8 mouse cellular contexts compared by ENCODE assay signal in genomic region chr14:55788256-55789050, GRCm38 (mm10). TPM values are rescaled to one million over a fixed set of nuclear protein-coding genes. Genes with fewer than 3 reads are reported as not detected.
DNase-seq lines count a peak whose midpoint lies in the region; ATAC-seq and TF ChIP-seq lines count a peak whose summit lies in the region.

Gene Ripk3, minus strand, starts transcription at chr14:55788865.

- H3K27me3 ChIP-seq in forebrain, embryonic 12.5 days = peaks cover 73% of the 10 kb centered on the region
- peaks cover 76% of the 10 kb centered on the region for H3K27me3 ChIP-seq in hindbrain, embryonic 14.5 days (ENCODE audit: control insufficient read depth, insufficient read depth, low read length)
- peaks cover 48% of the 10 kb centered on the region for H3K27me3 ChIP-seq in liver, embryonic 12.5 days (replicated peaks)
- H3K27me3 ChIP-seq in midbrain, postnatal 0 days (ENCODE audit: insufficient read depth, low read length) = peaks cover 56% of the 10 kb centered on the region

- DNase-seq in 3T3-L1 (ENCODE audit: low read depth, low spot score) (peak; percentile 35), ES-CJ7 (ENCODE audit: low read depth, low spot score) (peak; percentile 78)
- DNase-seq in hindbrain, embryonic 14.5 days (ENCODE audit: low spot score) = no peak
- no peak for DNase-seq in midbrain, postnatal 0 days (ENCODE audit: low spot score)
- peak; percentile 76 to 77 for DNase-seq in thymus, postnatal 36 days
- no peak for DNase-seq in right cerebral cortex, postnatal 4 days

- TF ChIP-seq CTCF in midbrain, postnatal 0 days (IDR thresholded peaks at IDR 0.05) = no peak

- H3K9me3 ChIP-seq in forebrain, embryonic 12.5 days = no peaks in the 10 kb centered on the region
- no peaks in the 10 kb centered on the region for H3K9me3 ChIP-seq in hindbrain, embryonic 14.5 days (ENCODE audit: control insufficient read depth, low read length)
- no peaks in the 10 kb centered on the region for H3K9me3 ChIP-seq in liver, embryonic 12.5 days (replicated peaks)
- no peaks in the 10 kb centered on the region for H3K9me3 ChIP-seq in midbrain, postnatal 0 days (ENCODE audit: low read length)

- H3K4me2 ChIP-seq in forebrain, embryonic 12.5 days = peak within 1 kb of the TSS; percentile 44
- peak within 1 kb of the TSS; percentile 38 for H3K4me2 ChIP-seq in hindbrain, embryonic 14.5 days (replicated peaks)
- H3K4me2 ChIP-seq in liver, embryonic 12.5 days = peak within 1 kb of the TSS; percentile 88
- peak within 1 kb of the TSS; percentile 33 for H3K4me2 ChIP-seq in midbrain, postnatal 0 days (ENCODE audit: low read depth, low read length, poor library complexity, severe bottlenecking)

- no peaks in the 10 kb centered on the region for H3K36me3 ChIP-seq in forebrain, embryonic 12.5 days (replicated peaks)
- H3K36me3 ChIP-seq in hindbrain, embryonic 14.5 days (replicated peaks; ENCODE audit: control insufficient read depth, insufficient read depth) = no peaks in the 10 kb centered on the region
- peaks cover 8% of the 10 kb centered on the region; the same call in 1 of the 2 replicates for H3K36me3 ChIP-seq in liver, embryonic 12.5 days
- no peaks in the 10 kb centered on the region for H3K36me3 ChIP-seq in midbrain, postnatal 0 days (ENCODE audit: insufficient read depth, low read length)

- 0 out of 2 replicates have a peak within 1 kb of the TSS, but pooled peaks have one; percentile 12 for H3K9ac ChIP-seq in forebrain, embryonic 12.5 days
- H3K9ac ChIP-seq in hindbrain, embryonic 14.5 days = no peak within 1 kb of the TSS
- peak within 1 kb of the TSS; percentile 67 for H3K9ac ChIP-seq in liver, embryonic 12.5 days
- H3K9ac ChIP-seq in midbrain, postnatal 0 days (replicated peaks; ENCODE audit: low read length, poor library complexity, severe bottlenecking) = no peak within 1 kb of the TSS

- no peak within 1 kb of the TSS for H3K27ac ChIP-seq in forebrain, embryonic 12.5 days
- H3K27ac ChIP-seq in hindbrain, embryonic 14.5 days = no peak within 1 kb of the TSS
- H3K27ac ChIP-seq in liver, embryonic 12.5 days = no peak within 1 kb of the TSS
- H3K27ac ChIP-seq in midbrain, postnatal 0 days (ENCODE audit: low read depth, low read length) = no peak within 1 kb of the TSS

- H3K4me1 ChIP-seq in forebrain, embryonic 12.5 days = peaks cover 11% of the 10 kb centered on the region
- H3K4me1 ChIP-seq in hindbrain, embryonic 14.5 days (replicated peaks; ENCODE audit: control insufficient read depth, insufficient read depth, low read length) = peaks cover 2% of the 10 kb centered on the region; the same call in 1 of the 2 replicates
- H3K4me1 ChIP-seq in liver, embryonic 12.5 days = peaks cover 25% of the 10 kb centered on the region
- 0 out of 2 replicates have a peak, but pooled peaks cover 2% of the 10 kb centered on the region for H3K4me1 ChIP-seq in midbrain, postnatal 0 days (ENCODE audit: insufficient read depth, low read length)

- peak within 1 kb of the TSS; percentile 28 for H3K4me3 ChIP-seq in forebrain, embryonic 12.5 days (replicated peaks)
- peak within 1 kb of the TSS; percentile 19 for H3K4me3 ChIP-seq in hindbrain, embryonic 14.5 days (replicated peaks; ENCODE audit: low read length)
- H3K4me3 ChIP-seq in liver, embryonic 12.5 days = peak within 1 kb of the TSS; percentile 62
- peak within 1 kb of the TSS; percentile 23; the same call in 1 of the 2 replicates for H3K4me3 ChIP-seq in midbrain, postnatal 0 days (ENCODE audit: low read depth, low read length)

- WGBS in forebrain, embryonic 12.5 days = 6% methylated on average over 40 of the region's 40 CpGs
- 7% methylated on average over 40 of the region's 40 CpGs for WGBS in hindbrain, embryonic 14.5 days
- WGBS in liver, embryonic 12.5 days (ENCODE audit: insufficient replicate concordance) = 2% methylated on average over 40 of the region's 40 CpGs
- WGBS in midbrain, postnatal 0 days = 6% methylated on average over 40 of the region's 40 CpGs

- ATAC-seq in forebrain, embryonic 12.5 days (ENCODE audit: low FRiP score) = no peak
- ATAC-seq in hindbrain, embryonic 14.5 days (ENCODE audit: low FRiP score) = no peak
- peak; percentile 70 for ATAC-seq in liver, embryonic 12.5 days
- no peak for ATAC-seq in midbrain, postnatal 0 days (ENCODE audit: low FRiP score)

RNA-seq across cellular contexts. Expression of gene Ripk3, which starts in this region (rescaled TPM):
- 5.1 and 5.9 TPM in 2 replicates for polyA plus RNA-seq in forebrain, embryonic 12.5 days (2016; fragmentation: Nextera tagmentation; extraction: Ambion mirVana)
- 1.8 and 2.9 TPM in 2 replicates for polyA plus RNA-seq in hindbrain, embryonic 14.5 days (2014; fragmentation: Nextera tagmentation; extraction: Ambion mirVana)
- 29.1 and 30.0 TPM in 2 replicates for polyA plus RNA-seq in liver, embryonic 12.5 days (2016; fragmentation: Nextera tagmentation; extraction: Ambion mirVana)
- 0.27 TPM in 1 of 2 replicates, not detected in the other for total RNA-seq in midbrain, postnatal 0 days (2014; rRNA removed)
- polyA plus RNA-seq in midbrain, postnatal 0 days (2015; fragmentation: Nextera tagmentation; extraction: Ambion mirVana) = 1.3 and 3.0 TPM in 2 replicates

Comparison
In these comparisons a context has a peak if more than half of its experiments do, and no peak if none do; other contexts are left out.
1. DNase-seq: peak in 3T3-L1 (single experiment), ES-CJ7 (single experiment) and thymus, postnatal 36 days (2 of 2); none in hindbrain, embryonic 14.5 days (single experiment), midbrain, postnatal 0 days (single experiment) and right cerebral cortex, postnatal 4 days (single experiment).
2. H3K4me2 ChIP-seq: peak in every context shown above with its lines; median percentile 88 in liver, embryonic 12.5 days; 44 in forebrain, embryonic 12.5 days; 38 in hindbrain, embryonic 14.5 days; 33 in midbrain, postnatal 0 days.
3. H3K9ac ChIP-seq: peak in forebrain, embryonic 12.5 days (single experiment) and liver, embryonic 12.5 days (single experiment); none in hindbrain, embryonic 14.5 days (single experiment) and midbrain, postnatal 0 days (single experiment).
4. Peak in every context shown above with its lines, with median percentiles within 50 percentile points of each other: H3K4me3 ChIP-seq.